Mouse (Mus musculus) ES-Bruce4 (cell line): ENCODE measurements at regions not wholly inside any gene's neighbourhood (a gene's known extent, or its start where the extent isn't known, plus 50 kb on each side); places are given as distances from the start of the nearest gene placed in this dataset.
"Not testable (repeated sequence)": the region's sequence is repeated elsewhere in the genome, so short reads cannot be mapped to it uniquely, and the experiment has no call there.

Experiments
- H3K27ac ChIP-seq: 2 replicates; pipeline ENCODE4 v1.5.1; 2012; ENCODE audit warnings: low read length, inconsistent platforms; ENCODE audit not compliant: insufficient read depth
- H3K27me3 ChIP-seq: 2 replicates; pipeline ENCODE4 v1.6.1; 2012; ENCODE audit warnings: mild to moderate bottlenecking, low read length, inconsistent platforms; ENCODE audit not compliant: control insufficient read depth, poor library complexity, insufficient read depth, severe bottlenecking
- H3K36me3 ChIP-seq: 2 replicates; pipeline ENCODE4 v1.6.1; 2012; ENCODE audit warnings: inconsistent platforms, mild to moderate bottlenecking, low read length, moderate library complexity; ENCODE audit not compliant: control insufficient read depth, poor library complexity, insufficient read depth, severe bottlenecking
- H3K4me1 ChIP-seq: one replicate; pipeline ENCODE4 v1.8.1; 2011; ENCODE audit warnings: low read length; ENCODE audit not compliant: control insufficient read depth, insufficient read depth
- H3K4me3 ChIP-seq: 2 replicates; pipeline ENCODE4 v1.5.1; 2011; ENCODE audit warnings: low read depth, mild to moderate bottlenecking, low read length
- H3K9ac ChIP-seq: 2 replicates; pipeline ENCODE4 v1.6.1; 2012; ENCODE audit warnings: low read depth, mild to moderate bottlenecking, inconsistent platforms; ENCODE audit not compliant: poor library complexity, severe bottlenecking
- H3K9me3 ChIP-seq: replicated peaks from 2 replicates; pipeline ENCODE4 v1.6.1; 2012; ENCODE audit warnings: mild to moderate bottlenecking, low read length, inconsistent platforms; ENCODE audit not compliant: control insufficient read depth, poor library complexity, insufficient read depth, severe bottlenecking
- CTCF ChIP-seq: IDR thresholded peaks from one replicate; pipeline ENCODE4 v1.8.1; 2011; ENCODE audit warnings: low read depth, low read length
- EP300 ChIP-seq: IDR thresholded peaks from 2 replicates; pipeline ENCODE4 v1.6.1; 2011; ENCODE audit warnings: low read depth, low read length; ENCODE audit not compliant: insufficient read depth
- POLR2A ChIP-seq: IDR thresholded peaks from one replicate; pipeline ENCODE4 v1.8.1; 2011; ENCODE audit warnings: low read length; ENCODE audit not compliant: insufficient read depth

GRCm38 (mm10) chr13:4759965-4760364 lies 151.0 kb upstream of the Akr1e1 start:
- no peaks in the 10 kb centered on the region for H3K9me3 ChIP-seq
- H3K4me1 ChIP-seq: no peaks in the 10 kb centered on the region
- H3K4me3 ChIP-seq: no peak overlapping the region
- no peaks in the 10 kb centered on the region for H3K36me3 ChIP-seq
- no peak overlapping the region for H3K9ac ChIP-seq
- H3K27me3 ChIP-seq: no peaks in the 10 kb centered on the region
- TF ChIP-seq EP300 (peak; percentile 64), CTCF (no peak), POLR2A (no peak)
- H3K27ac ChIP-seq: peak overlapping the region; percentile 54

GRCm38 (mm10) chr13:4756529-4756928 lies 147.6 kb upstream of the Akr1e1 start:
- Histone ChIP-seq H3K36me3 (no peaks in the 10 kb centered on the region), H3K27me3 (no peaks in the 10 kb centered on the region), H3K9ac (no peak overlapping the region), H3K4me3 (no peak overlapping the region), H3K4me1 (no peaks in the 10 kb centered on the region), H3K9me3 (no peaks in the 10 kb centered on the region), H3K27ac (no peak overlapping the region)
- TF ChIP-seq CTCF (no peak), EP300 (no peak)

GRCm38 (mm10) chr13:4742930-4743329 lies 134.0 kb upstream of the Akr1e1 start:
- H3K9me3 ChIP-seq: no peaks in the 10 kb centered on the region
- TF ChIP-seq CTCF: no peak
- no peak for TF ChIP-seq EP300
- no peak for TF ChIP-seq POLR2A
- no peak overlapping the region for H3K9ac ChIP-seq
- H3K27me3 ChIP-seq: no peaks in the 10 kb centered on the region
- H3K36me3 ChIP-seq: no peaks in the 10 kb centered on the region
- H3K4me1 ChIP-seq: no peaks in the 10 kb centered on the region
- no peak overlapping the region for H3K27ac ChIP-seq
- no peak overlapping the region for H3K4me3 ChIP-seq

GRCm38 (mm10) chr13:4716299-4716698 lies 107.3 kb upstream of the Akr1e1 start:
- not testable (repeated sequence) for H3K9ac ChIP-seq, H3K27ac ChIP-seq, H3K9me3 ChIP-seq, H3K36me3 ChIP-seq, H3K27me3 ChIP-seq, H3K4me3 ChIP-seq, H3K4me1 ChIP-seq

GRCm38 (mm10) chr13:4714724-4715123 lies 105.8 kb upstream of the Akr1e1 start:
- Histone ChIP-seq H3K27me3 (no peaks in the 10 kb centered on the region), H3K27ac (no peak overlapping the region), H3K4me3 (no peak overlapping the region), H3K9me3 (no peaks in the 10 kb centered on the region), H3K4me1 (no peaks in the 10 kb centered on the region), H3K9ac (no peak overlapping the region), H3K36me3 (no peaks in the 10 kb centered on the region)
- TF ChIP-seq CTCF (no peak), POLR2A (no peak), EP300 (no peak)

GRCm38 (mm10) chr13:4712698-4713097 lies 103.7 kb upstream of the Akr1e1 start:
- no peak overlapping the region for H3K4me3 ChIP-seq
- H3K27ac ChIP-seq: no peak overlapping the region
- no peaks in the 10 kb centered on the region for H3K36me3 ChIP-seq
- TF ChIP-seq POLR2A (no peak), CTCF (no peak), EP300 (no peak)
- no peak overlapping the region for H3K9ac ChIP-seq
- H3K9me3 ChIP-seq: no peaks in the 10 kb centered on the region
- H3K27me3 ChIP-seq: no peaks in the 10 kb centered on the region
- no peaks in the 10 kb centered on the region for H3K4me1 ChIP-seq

GRCm38 (mm10) chr13:4699591-4699990 lies 90.6 kb upstream of the Akr1e1 start:
- not testable (repeated sequence) for H3K9ac ChIP-seq, H3K36me3 ChIP-seq, H3K9me3 ChIP-seq, H3K27ac ChIP-seq, H3K27me3 ChIP-seq, H3K4me3 ChIP-seq, H3K4me1 ChIP-seq
